ENCODE assay signal across 19 mouse cellular contexts in the genomic region with DNA sequence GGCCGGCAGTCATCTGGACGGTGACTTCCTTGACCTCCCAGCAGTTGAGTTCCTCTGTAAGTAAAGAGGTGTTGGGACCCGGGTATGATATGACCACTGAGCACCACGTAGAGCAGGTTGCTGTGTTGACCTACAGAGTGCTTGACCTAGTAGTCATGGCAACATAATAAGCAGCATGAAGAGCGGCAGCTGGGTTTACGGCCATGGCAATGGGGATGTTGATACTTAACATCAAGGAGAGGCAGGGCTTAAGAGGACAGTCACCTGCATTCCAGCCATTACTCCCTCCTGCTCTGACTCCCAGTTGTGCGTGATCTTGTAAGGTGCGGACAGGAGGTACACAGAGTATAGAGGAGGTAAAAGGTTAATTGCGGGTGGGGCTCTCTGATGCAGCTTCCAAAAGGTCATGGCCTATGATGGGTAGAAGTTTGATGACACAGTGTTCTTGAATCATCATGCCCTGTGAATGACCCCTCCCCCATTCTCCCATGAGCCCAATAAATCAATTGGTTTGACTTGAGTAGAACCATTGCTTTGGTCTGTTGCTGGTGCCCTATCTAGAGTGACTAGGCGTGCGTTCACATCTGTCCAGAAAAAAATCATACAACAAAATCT. TPM values are rescaled to one million over a fixed set of nuclear protein-coding genes. Genes with fewer than 3 reads are reported as not detected.
A peak's percentile ranks its signal among the peaks of the same experiment; 100 is the strongest.
DNase-seq lines count a peak whose midpoint lies in the region; ATAC-seq lines count a peak whose summit lies in the region.
"Had no signal": no experiment of that assay in that cellular context is flagged by ENCODE, and none has a peak within 500 bp of the region (broad histone marks: within the 10 kb centered on the region; RNA-seq: fewer than 3 reads in every experiment).

No protein-coding gene starts in this region.

- H3K4me1 ChIP-seq in lung, embryonic 15.5 days, result peaks cover 22% of the 10 kb centered on the region
- H3K4me1 ChIP-seq in stomach, embryonic 16.5 days (ENCODE audit: control insufficient read depth, insufficient read depth, low read length), result no peaks in the 10 kb centered on the region
- H3K4me1 ChIP-seq in midbrain, embryonic 14.5 days (ENCODE audit: control insufficient read depth, insufficient read depth, low read length), result no peaks in the 10 kb centered on the region
- H3K4me1 ChIP-seq: limb, embryonic 12.5 days; neural tube, embryonic 12.5 days had no signal

- no peaks in the 10 kb centered on the region for H3K27me3 ChIP-seq in lung, embryonic 15.5 days
- H3K27me3 ChIP-seq in stomach, embryonic 16.5 days (ENCODE audit: control insufficient read depth, insufficient read depth, low read length), result no peaks in the 10 kb centered on the region
- H3K27me3 ChIP-seq in midbrain, embryonic 14.5 days (ENCODE audit: control insufficient read depth, insufficient read depth, low read length), result no peaks in the 10 kb centered on the region
- H3K27me3 ChIP-seq: embryonic facial prominence, embryonic 13.5 days; limb, embryonic 12.5 days; neural tube, embryonic 12.5 days had no signal

- H3K27ac ChIP-seq in lung, embryonic 15.5 days, result no peak overlapping the region
- H3K27ac ChIP-seq in stomach, embryonic 16.5 days (ENCODE audit: low read length), result no peak overlapping the region
- no peak overlapping the region for H3K27ac ChIP-seq in midbrain, embryonic 14.5 days (replicated peaks; ENCODE audit: low read depth, low read length)
- H3K27ac ChIP-seq: embryonic facial prominence, embryonic 13.5 days; limb, embryonic 12.5 days; macrophage; neural tube, embryonic 12.5 days had no signal

- H3K9ac ChIP-seq in lung, embryonic 15.5 days, result no peak overlapping the region
- no peak overlapping the region for H3K9ac ChIP-seq in stomach, embryonic 16.5 days (ENCODE audit: low read length)
- no peak overlapping the region for H3K9ac ChIP-seq in midbrain, embryonic 14.5 days (replicated peaks; ENCODE audit: low read length)
- H3K9ac ChIP-seq: embryonic facial prominence, embryonic 13.5 days; limb, embryonic 12.5 days; neural tube, embryonic 12.5 days had no signal

- no peaks in the 10 kb centered on the region for H3K36me3 ChIP-seq in lung, embryonic 15.5 days
- no peaks in the 10 kb centered on the region for H3K36me3 ChIP-seq in stomach, embryonic 16.5 days (ENCODE audit: control insufficient read depth, insufficient read depth, low read length)
- no peaks in the 10 kb centered on the region for H3K36me3 ChIP-seq in midbrain, embryonic 14.5 days (ENCODE audit: control insufficient read depth, insufficient read depth, low read length)
- H3K36me3 ChIP-seq: embryonic facial prominence, embryonic 13.5 days; heart, embryonic 10.5 days; limb, embryonic 12.5 days; neural tube, embryonic 12.5 days had no signal

- WGBS in lung, embryonic 15.5 days, result 54% methylated on average over 11 of the region's 11 CpGs
- WGBS in stomach, embryonic 16.5 days, result 59% methylated on average over 11 of the region's 11 CpGs
- 88% methylated on average over 11 of the region's 11 CpGs for whole genome bisulfite sequencing in midbrain, embryonic 14.5 days

- H3K4me2 ChIP-seq in lung, embryonic 15.5 days, result no peak overlapping the region
- H3K4me2 ChIP-seq in stomach, embryonic 16.5 days (ENCODE audit: low read depth, low read length), result no peak overlapping the region
- H3K4me2 ChIP-seq in midbrain, embryonic 14.5 days (ENCODE audit: low read length), result no peak overlapping the region
- H3K4me2 ChIP-seq: embryonic facial prominence, embryonic 13.5 days; limb, embryonic 12.5 days; neural tube, embryonic 12.5 days had no signal

- no peak overlapping the region for H3K4me3 ChIP-seq in lung, embryonic 15.5 days
- no peak overlapping the region for H3K4me3 ChIP-seq in stomach, embryonic 16.5 days (replicated peaks; ENCODE audit: low read length)
- H3K4me3 ChIP-seq in midbrain, embryonic 14.5 days (replicated peaks; ENCODE audit: low read depth, low read length), result no peak overlapping the region
- H3K4me3 ChIP-seq: embryonic facial prominence, embryonic 13.5 days; heart, embryonic 10.5 days; limb, embryonic 12.5 days; neural tube, embryonic 12.5 days had no signal

- ATAC-seq in lung, embryonic 15.5 days (ENCODE audit: borderline replicate concordance, extremely low read depth, low FRiP score, low TSS enrichment), result peak; percentile 25; the same call in 1 of the 2 replicates
- ATAC-seq in stomach, embryonic 16.5 days (ENCODE audit: insufficient read depth, low FRiP score), result peak; percentile 70; the same call in 1 of the 2 replicates
- ATAC-seq in midbrain, embryonic 14.5 days (ENCODE audit: low FRiP score, low TSS enrichment), result no peak

- DNase-seq in embryo, embryonic 10 days (ENCODE audit: low spot score), result peak; percentile 28
- DNase-seq in embryo, embryonic 10.5 days (ENCODE audit: low spot score), result no peak
- peak; percentile 62 to 75 for DNase-seq in lung, adult 18-20 months
- no peak for DNase-seq in lung, postnatal 14 days
- no peak for DNase-seq in midbrain, embryonic 14.5 days
- no peak for DNase-seq in left cerebral cortex, adult 18-20 months (ENCODE audit: low spot score in 2 of 2)
- DNase-seq: cerebellum, adult 11-12 months; cerebellum, postnatal 36 days; gastrocnemius, postnatal 10 days; heart, postnatal 4 days; kidney, postnatal 14 days; right cerebral cortex, postnatal 25 days had no signal

- no peaks in the 10 kb centered on the region for H3K9me3 ChIP-seq in lung, embryonic 15.5 days
- no peaks in the 10 kb centered on the region for H3K9me3 ChIP-seq in stomach, embryonic 16.5 days (replicated peaks; ENCODE audit: control insufficient read depth, low read length)
- H3K9me3 ChIP-seq in midbrain, embryonic 14.5 days (ENCODE audit: control insufficient read depth, low read length), result no peaks in the 10 kb centered on the region
- H3K9me3 ChIP-seq: embryonic facial prominence, embryonic 13.5 days; heart, embryonic 10.5 days; limb, embryonic 12.5 days; neural tube, embryonic 12.5 days had no signal

RNA-seq across cellular contexts. Expression of a gene that starts 47.4 kb away (rescaled TPM):
- 81.2 and 83.3 TPM in 2 replicates for polyA plus RNA-seq in lung, embryonic 15.5 days (2015; fragmentation: Nextera tagmentation; extraction: Ambion mirVana)
- polyA plus RNA-seq in stomach, embryonic 16.5 days (2015; fragmentation: Nextera tagmentation; extraction: Ambion mirVana), result 46.7 and 52.9 TPM in 2 replicates
- polyA plus RNA-seq in midbrain, embryonic 14.5 days (2014; fragmentation: Nextera tagmentation; extraction: Ambion mirVana), result 47.8 and 57.5 TPM in 2 replicates
- 100 to 1,000 TPM; 120 to 122 TPM for total RNA-seq in left cerebral cortex, adult 18-20 months (2021)

Comparison
In these comparisons a context has a peak if more than half of its experiments do, and no peak if none do; other contexts are left out.
1. DNase-seq: peak in embryo, embryonic 10 days (single experiment) and lung, adult 18-20 months (2 of 2); none in embryo, embryonic 10.5 days (single experiment), lung, postnatal 14 days (single experiment), midbrain, embryonic 14.5 days (single experiment) and left cerebral cortex, adult 18-20 months (0 of 2).